Mouse (Mus musculus) ovary, postnatal 36 days (tissue): ENCODE results near the gene Zfp423.
"Not testable (repeated sequence)": the region's sequence is repeated elsewhere in the genome, so short reads cannot be mapped to it uniquely, and the experiment has no call there.

Experiments
- DNase-seq: peaks from one replicate; pipeline ENCODE4 v3.0.0; 2022; ENCODE audit warnings: low spot score, mixed read lengths

Zfp423 gene

DNA sequence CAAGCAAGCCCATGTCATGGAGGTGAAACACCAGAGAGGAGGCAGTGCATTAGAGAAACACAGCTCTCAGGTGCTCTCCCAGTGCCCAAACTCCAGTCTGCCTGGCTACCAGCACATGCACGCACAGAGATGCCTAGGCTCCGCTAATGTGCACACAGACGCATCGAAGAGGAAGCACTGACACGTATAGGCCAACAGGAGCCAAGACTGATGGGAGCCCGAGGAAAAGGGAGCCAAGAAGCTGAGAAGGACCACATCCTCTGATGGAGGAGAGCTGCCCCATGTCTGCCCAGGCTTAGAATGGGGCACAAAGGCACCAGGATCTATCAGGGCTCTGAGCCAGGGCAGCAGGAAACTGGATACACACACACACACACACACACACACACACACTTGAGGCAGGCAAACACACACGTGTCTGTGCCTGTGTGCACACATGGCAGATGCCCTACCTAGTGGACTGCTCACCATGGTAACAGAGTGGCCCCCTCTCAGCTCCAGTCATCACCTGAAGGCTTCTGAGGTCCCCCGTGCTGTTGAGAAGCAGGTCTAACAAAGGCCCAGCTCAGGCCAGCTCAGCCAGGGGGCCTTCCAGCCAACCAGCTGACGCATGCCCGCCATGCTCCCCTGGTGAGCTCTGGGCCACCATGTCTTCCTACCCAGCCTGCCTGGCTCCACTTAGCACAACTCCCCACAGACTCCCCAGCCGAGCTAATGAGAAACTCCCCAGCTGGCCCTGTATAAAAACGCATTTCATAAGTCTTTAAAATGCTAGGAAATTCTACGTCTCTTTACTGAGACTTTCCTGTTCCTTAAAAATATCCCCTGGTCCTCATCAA, 64.0 kb downstream of the Zfp423 start:
- DNase-seq: no peak

DNA sequence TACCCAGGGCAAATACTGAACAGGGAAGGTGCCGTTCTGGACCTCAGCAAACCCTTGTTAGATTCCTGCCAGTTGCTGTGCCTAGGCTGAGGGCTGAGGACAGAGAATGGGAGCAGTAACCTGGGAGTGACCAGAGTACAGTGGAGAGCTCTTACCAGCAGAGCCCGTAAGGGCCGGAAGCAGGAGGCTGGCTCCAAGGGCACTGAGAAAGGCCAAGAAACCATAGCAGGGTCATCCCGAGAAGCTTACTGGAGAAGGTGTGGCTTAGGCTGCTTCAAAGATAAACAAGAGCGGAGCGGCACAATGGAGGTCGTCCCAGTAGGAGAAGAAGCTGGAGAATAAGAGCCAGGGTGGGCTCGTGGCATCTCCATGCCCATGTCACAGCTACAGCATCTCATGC, 65.1 kb downstream of the Zfp423 start:
- DNase-seq: peak; percentile 44

GRCm38 (mm10) chr8:87893547-87893946, 65.8 kb downstream of the Zfp423 start:
- DNase-seq: peak; percentile 38

GRCm38 (mm10) chr8:87892891-87893290, 66.5 kb downstream of the Zfp423 start:
- no peak for DNase-seq

- peak; percentile 28 for DNase-seq
Measured at GRCm38 (mm10) chr8:87891884-87892283, 67.5 kb downstream of the Zfp423 start.

- no peak for DNase-seq
Measured at GRCm38 (mm10) chr8:87887956-87888355, 71.4 kb downstream of the Zfp423 start.

DNA sequence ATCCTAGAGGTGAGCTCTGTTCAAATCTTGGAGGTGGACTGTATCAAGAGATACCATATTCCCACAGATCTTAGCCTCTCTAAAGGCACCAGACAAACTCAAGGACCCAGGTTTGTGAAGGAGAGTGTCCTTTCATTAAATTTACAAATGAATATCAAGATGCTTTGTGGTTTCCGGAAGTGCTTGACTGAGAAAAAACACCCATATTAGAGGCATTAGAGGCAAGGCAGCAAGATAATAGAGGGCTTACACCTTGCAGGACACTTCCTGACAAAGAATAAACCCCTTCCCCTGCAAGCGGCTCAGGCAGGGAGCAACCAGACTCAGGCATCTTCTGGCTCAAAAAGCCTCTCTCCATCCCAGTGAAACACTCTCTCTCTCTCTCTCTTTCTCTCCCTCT, 78.3 kb downstream of the Zfp423 start:
- no peak for DNase-seq

GRCm38 (mm10) chr8:87875852-87876251, 83.5 kb downstream of the Zfp423 start:
- no peak for DNase-seq

- no peak for DNase-seq
Measured at GRCm38 (mm10) chr8:87875452-87875851, 83.9 kb downstream of the Zfp423 start.

DNA sequence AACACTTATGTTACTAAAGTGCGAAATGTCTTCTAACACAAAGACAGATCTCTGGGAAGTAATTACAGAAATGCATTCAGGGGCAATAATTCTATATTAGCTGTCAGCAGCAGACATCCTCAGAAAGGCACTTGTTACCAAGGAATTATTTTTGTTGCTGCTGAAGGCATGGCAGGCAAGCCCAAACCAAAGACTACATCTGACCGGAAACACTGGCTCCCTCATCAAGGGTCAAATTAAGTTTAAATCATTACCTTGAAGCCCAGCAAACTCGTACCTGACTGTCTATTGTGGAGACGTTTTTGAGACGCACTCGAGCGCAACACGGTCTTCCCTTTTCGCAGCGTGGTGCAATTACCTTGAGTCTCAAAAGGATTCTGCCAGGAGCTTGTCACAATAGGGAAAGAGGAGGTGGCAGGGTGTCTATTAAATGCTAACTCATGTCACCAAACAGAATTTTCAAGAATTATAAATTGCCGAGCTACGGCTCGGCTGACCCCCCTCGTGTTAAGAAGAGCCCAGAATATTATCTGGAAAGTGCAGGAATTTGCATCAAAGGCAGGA, 86.3 kb downstream of the Zfp423 start:
- no peak for DNase-seq

GRCm38 (mm10) chr8:87872356-87872930, 87.0 kb downstream of the Zfp423 start:
- DNase-seq: no peak

- no peak for DNase-seq
Measured at GRCm38 (mm10) chr8:87866586-87866985, 92.8 kb downstream of the Zfp423 start.

GRCm38 (mm10) chr8:87864236-87864635, 95.2 kb downstream of the Zfp423 start:
- DNase-seq: no peak

- no peak for DNase-seq
Measured at GRCm38 (mm10) chr8:87863128-87863527, 96.3 kb downstream of the Zfp423 start.

DNA sequence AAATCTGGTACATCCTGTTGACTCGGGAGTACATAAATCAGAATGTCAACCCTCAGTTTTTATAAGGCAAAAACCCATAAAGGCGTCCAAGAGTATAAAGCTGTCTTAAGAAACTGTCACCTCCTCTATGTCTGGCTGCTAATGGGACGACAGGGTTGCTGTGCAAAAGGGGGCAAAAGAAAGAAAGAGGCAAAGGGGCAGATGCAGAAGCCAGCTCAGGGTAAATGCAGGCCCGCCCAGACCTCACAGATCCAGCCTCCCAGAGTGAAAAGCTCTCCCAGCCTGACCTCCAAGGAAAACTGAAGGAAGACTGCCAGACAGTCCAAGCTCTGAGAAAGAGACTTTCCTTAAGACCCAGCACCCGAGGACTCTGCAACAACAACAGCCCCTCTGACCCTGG, 97.7 kb downstream of the Zfp423 start:
- DNase-seq: no peak

DNA sequence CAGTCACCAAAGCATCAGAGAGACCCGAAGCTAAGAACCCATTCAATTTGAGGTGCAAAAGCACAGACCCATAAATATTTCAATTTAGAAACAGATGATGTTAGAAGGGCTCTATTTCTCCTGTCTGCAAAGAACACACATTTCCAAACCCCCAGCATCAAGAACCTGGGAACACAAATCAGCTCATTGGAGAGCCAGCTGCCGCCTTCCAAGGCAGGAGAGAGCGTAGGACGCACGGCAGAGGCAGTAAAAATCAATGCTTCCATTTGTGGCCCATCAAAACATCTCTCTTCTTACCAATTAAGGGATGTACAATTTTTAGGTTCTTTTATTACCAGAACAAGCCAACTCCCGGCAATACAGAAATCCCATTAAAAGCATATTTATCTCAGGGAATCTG, 98.5 kb downstream of the Zfp423 start:
- DNase-seq: no peak

DNA sequence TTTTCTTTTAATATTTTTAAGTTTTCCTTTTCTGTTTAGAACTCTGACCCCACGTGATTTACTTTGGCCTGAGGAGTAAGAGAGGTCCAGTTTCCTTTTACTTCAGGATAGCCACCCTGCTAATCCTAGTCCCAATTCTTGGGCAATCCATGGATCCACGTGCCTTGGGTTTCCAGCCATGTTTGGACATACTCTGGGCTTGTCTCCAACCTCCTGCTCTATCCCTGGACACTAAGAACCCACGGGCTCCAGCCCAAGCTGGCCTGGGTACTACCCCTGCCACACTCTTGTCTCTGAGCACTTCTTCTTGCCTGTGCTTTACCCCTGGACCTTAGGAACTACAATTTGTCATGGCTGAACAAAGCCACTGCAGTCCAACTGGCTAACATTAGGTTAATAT, 107.5 kb downstream of the Zfp423 start:
- peak; percentile 20 for DNase-seq

DNA sequence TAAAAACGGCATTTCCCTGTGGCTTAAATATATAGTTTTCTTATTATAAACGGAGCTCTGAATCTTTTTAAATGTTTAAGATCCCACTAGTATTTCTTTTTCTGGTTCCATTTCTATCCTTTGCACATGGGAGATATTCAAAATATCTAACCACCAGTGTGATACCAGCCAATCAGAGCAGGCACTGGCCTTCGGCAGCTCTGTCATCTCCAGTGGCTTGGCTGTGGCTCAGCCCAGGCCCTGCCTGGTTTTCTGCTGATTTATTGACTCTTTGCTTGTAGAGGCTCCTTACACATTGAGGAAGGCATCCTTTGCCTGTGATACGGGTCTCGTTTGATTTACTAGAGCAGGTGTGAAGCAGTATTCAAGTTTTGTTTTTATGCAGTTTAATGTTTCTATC, 108.0 kb downstream of the Zfp423 start:
- no peak for DNase-seq

- no peak for DNase-seq
Measured at GRCm38 (mm10) chr8:87848836-87849235, 110.6 kb downstream of the Zfp423 start.

- no peak for DNase-seq
Measured at GRCm38 (mm10) chr8:87847796-87848195, 111.6 kb downstream of the Zfp423 start.

GRCm38 (mm10) chr8:87842096-87842495, 117.3 kb downstream of the Zfp423 start:
- not testable (repeated sequence) for DNase-seq

- DNase-seq: no peak
Measured at GRCm38 (mm10) chr8:87837266-87837665, 122.1 kb downstream of the Zfp423 start.

- peak; percentile 57 for DNase-seq
Measured at GRCm38 (mm10) chr8:87836866-87837265, 122.5 kb downstream of the Zfp423 start.
